Mouse (Mus musculus) forebrain, embryonic 14.5 days (tissue): Measurements from ENCODE around the gene Gak. TPM values are rescaled to one million over a fixed set of nuclear protein-coding genes. Genes with fewer than 3 reads are reported as not detected.
A peak's percentile ranks its signal among the peaks of the same experiment; 100 is the strongest.
"Not testable (repeated sequence)": the region's sequence is repeated elsewhere in the genome, so short reads cannot be mapped to it uniquely, and the experiment has no call there.

Experiments
- ATAC-seq: fragments of 200-750 bp; cut with Nextera tagmentation; 2 replicates; pipeline ENCODE4 v1.8.0; 2017; ENCODE audit warnings: mild to moderate bottlenecking, moderate library complexity
- DNase-seq: peaks from one replicate; pipeline ENCODE4 v3.0.0-alpha.2; 2015; ENCODE audit warnings: low spot score
- H3K27ac ChIP-seq: fragments of 300-500 bp; sonication (generic); 2 replicates; pipeline ENCODE4 v1.5.1; 2014; ENCODE audit warnings: low read depth, mild to moderate bottlenecking, control low read depth, low read length, moderate library complexity
- H3K27me3 ChIP-seq: fragments of 300-500 bp; sonication (generic); replicated peaks from 2 replicates; pipeline ENCODE4 v1.6.1; 2014; ENCODE audit warnings: low read length, control low read depth, mixed read lengths; ENCODE audit not compliant: control insufficient read depth, insufficient read depth
- H3K36me3 ChIP-seq: fragments of 300-500 bp; sonication (generic); 2 replicates; pipeline ENCODE4 v1.6.1; 2014; ENCODE audit warnings: low read length, control low read depth; ENCODE audit not compliant: control insufficient read depth, insufficient read depth
- H3K4me1 ChIP-seq: fragments of 300-500 bp; sonication (generic); 2 replicates; pipeline ENCODE4 v1.6.1; 2014; ENCODE audit warnings: antibody characterized with exemption, low read length, control low read depth; ENCODE audit not compliant: control insufficient read depth, insufficient read depth
- H3K4me2 ChIP-seq: fragments of 300-500 bp; sonication (generic); 2 replicates; pipeline ENCODE4 v1.6.1; 2014; ENCODE audit warnings: mild to moderate bottlenecking, control low read depth, low read length
- H3K4me3 ChIP-seq: fragments of 300-500 bp; sonication (generic); 2 replicates; pipeline ENCODE4 v1.5.1; 2014; ENCODE audit warnings: low read depth, low read length, control low read depth
- H3K9ac ChIP-seq: fragments of 300-500 bp; sonication (generic); 2 replicates; pipeline ENCODE4 v1.6.1; 2014; ENCODE audit warnings: mild to moderate bottlenecking, low read length, control low read depth, moderate library complexity
- H3K9me3 ChIP-seq: fragments of 300-500 bp; sonication (generic); replicated peaks from 2 replicates; pipeline ENCODE4 v1.6.1; 2016; ENCODE audit warnings: low read length, control low read depth, mixed read lengths; ENCODE audit not compliant: control insufficient read depth
- WGBS: fragments of 180-500 bp; shearing (Covaris S2); extraction: QIAGEN DNeasy Blood & Tissue Kit; methylation state at CpG from one replicate; pipeline ENCODE4 v1.1.7; 2014; 5-methylcytosine and 5-hydroxymethylcytosine counted together
- polyA plus RNA-seq: library from polyadenylated mRNA; unstranded; fragments of >200 nt; fragmentation: Nextera tagmentation; extraction: Ambion mirVana; gene quantifications from 2 replicates; pipeline ENCODE4 v1.2.1, GENCODE M21; 2014

Gak gene
- polyA plus RNA-seq, 1 experiment from 2014 or later = 45.5 TPM

DNA sequence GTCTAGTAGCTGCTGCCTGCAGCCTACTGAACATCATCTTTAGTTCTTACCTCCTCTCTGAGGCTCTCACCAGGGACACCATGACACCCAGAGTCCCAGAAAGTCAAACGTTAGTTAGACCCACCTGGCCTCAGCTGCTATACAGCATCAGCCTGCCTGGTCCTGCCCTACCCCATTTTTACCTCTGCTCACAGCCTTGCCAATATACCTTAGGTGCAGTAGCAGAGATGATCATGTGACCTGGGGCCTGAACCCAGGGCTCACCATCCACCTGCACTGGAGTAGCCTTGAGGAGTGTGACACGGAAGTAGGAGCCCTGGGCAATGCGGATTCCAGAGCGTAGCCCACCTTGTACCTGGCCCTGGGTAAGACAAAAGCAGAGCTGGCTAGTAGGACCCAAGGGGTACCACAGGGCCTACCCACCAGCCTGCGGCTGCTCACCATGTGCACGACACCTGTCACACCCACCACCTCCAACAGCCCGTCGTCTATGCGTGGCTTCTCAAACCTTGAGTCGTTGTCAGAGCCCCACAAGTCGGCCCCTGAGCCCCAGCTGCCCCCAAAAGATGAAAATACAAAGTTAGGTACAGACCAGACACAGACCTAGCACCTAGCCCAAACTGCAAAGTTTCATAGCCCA lies 19.5 kb upstream of the Gak start:
- Histone ChIP-seq H3K4me1 (no peaks in the 10 kb centered on the region), H3K4me2 (no peak overlapping the region), H3K9me3 (no peaks in the 10 kb centered on the region), H3K27ac (no peak overlapping the region), H3K4me3 (no peak overlapping the region), H3K27me3 (no peaks in the 10 kb centered on the region), H3K36me3 (peaks cover 74% of the 10 kb centered on the region), H3K9ac (no peak overlapping the region)
- no peak for ATAC-seq
- DNase-seq = no peak
- 91% methylated on average over 11 of the region's 11 CpGs for WGBS

DNA sequence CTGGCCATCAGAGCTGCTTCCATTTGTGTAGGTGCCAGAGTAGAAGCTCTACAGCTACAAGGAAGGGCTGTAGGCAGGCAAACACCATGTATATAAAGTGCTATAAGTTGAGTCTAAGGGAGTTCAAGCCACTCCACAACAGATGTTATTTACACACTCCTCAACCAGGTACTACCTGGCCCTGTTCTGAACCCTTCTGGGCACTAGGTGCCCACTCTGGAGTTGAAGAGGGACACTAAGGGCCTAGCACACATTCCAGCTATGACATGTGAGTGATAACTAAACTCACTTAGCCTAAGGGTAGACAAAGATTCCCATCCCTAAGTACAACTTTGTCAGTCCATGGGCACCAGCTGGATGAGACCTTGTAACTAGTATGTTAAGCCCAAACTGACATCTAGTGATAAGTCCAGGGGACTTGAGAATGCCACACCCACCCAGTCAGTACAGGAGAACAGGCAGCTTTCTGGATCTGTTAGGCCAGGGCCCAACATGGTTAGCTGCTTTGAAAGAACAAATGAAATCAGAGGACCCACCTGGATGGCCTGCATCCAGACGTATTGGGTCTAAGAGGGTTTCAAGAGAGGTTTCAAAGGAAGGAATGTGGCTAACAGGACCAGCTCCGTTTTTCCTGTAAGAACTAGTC lies 18.4 kb upstream of the Gak start:
- H3K27ac ChIP-seq = no peak overlapping the region
- H3K9ac ChIP-seq = no peak overlapping the region
- 85% methylated on average over 2 of the region's 2 CpGs for WGBS
- H3K4me2 ChIP-seq = no peak overlapping the region
- H3K36me3 ChIP-seq = peaks cover 67% of the 10 kb centered on the region
- H3K9me3 ChIP-seq = no peaks in the 10 kb centered on the region
- ATAC-seq = no peak
- no peak for DNase-seq
- no peak overlapping the region for H3K4me3 ChIP-seq
- H3K4me1 ChIP-seq = no peaks in the 10 kb centered on the region
- no peaks in the 10 kb centered on the region for H3K27me3 ChIP-seq

DNA sequence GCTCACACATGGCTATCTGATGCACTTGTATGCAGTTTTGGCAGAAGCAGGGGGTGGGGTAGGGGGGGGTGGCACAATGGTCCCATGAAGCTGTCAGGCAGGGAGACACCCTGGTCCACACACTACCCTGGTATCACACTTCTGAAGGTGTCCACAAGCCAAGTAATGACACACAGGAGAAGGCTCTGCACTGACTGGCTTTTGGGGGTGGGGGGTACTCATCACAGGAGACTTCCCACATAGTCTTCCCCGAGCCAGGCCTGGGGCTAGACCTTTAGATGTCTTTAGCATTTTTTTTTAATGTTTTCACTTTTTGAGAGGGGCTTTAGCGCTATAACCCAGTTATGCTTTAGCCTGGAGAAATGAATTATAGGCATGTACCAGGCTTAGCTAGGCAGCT lies 17.8 kb upstream of the Gak start:
- H3K9me3 ChIP-seq = no peaks in the 10 kb centered on the region
- 89% methylated on average over 2 of the region's 2 CpGs for WGBS
- H3K4me2 ChIP-seq = no peak overlapping the region
- no peaks in the 10 kb centered on the region for H3K27me3 ChIP-seq
- DNase-seq = no peak
- no peak for ATAC-seq
- H3K4me3 ChIP-seq = no peak overlapping the region
- H3K9ac ChIP-seq = no peak overlapping the region
- H3K36me3 ChIP-seq = peaks cover 61% of the 10 kb centered on the region
- H3K27ac ChIP-seq = no peak overlapping the region
- no peaks in the 10 kb centered on the region for H3K4me1 ChIP-seq

DNA sequence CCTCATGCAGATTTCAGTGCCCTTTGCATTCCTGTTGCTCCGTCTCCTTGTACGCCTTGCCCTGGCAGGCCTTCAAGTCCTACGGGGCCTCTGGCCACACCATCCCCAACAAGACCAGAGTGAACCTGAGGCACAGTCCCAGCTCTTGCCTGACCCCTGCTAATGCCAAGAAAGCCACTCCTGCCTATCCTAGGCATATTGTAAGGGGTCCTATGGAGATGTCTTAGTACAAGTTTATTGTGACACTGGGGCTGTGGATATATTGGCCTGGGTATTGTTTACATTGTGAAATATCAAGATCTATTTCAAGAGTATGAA lies 16.7 kb upstream of the Gak start:
- no peak overlapping the region for H3K9ac ChIP-seq
- peaks cover 60% of the 10 kb centered on the region for H3K36me3 ChIP-seq
- H3K4me1 ChIP-seq = no peaks in the 10 kb centered on the region
- no peaks in the 10 kb centered on the region for H3K27me3 ChIP-seq
- no peak overlapping the region for H3K4me2 ChIP-seq
- DNase-seq (no peak), ATAC-seq (no peak)
- no peak overlapping the region for H3K27ac ChIP-seq
- H3K9me3 ChIP-seq = no peaks in the 10 kb centered on the region
- H3K4me3 ChIP-seq = no peak overlapping the region
- WGBS = 94% methylated on average over 3 of the region's 3 CpGs

DNA sequence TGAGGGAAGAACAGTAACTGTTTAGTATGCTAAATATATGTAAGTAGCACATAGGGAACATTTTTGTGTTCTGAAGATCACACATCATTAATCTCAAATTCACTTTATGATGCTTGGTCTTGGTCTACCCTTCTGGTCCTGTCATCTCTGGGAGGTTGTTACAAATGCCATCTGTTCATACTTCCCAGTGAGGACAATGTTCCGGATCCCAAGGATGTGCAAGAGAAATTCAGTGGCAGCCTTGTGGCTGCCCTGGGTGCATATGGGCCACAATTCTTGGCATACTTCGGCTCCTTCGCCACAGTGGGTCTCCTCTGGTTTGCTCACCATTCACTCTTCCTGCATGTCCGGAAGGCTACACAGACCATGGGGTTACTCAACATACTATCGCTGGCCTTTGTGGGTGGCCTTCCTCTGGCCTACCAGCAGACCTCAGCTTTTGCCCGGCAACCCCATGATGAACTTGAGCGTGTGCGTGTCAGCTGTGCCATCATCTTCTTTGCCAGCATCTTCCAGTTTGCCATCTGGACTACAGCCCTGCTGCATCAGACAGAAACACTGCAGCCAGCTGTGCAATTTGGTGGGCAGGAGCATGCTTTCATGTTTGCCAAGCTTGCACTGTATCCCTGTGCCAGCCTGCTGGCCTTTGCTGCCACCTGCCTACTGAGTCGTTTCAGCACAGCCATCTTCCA lies 16.2 kb upstream of the Gak start:
- H3K9me3 ChIP-seq = no peaks in the 10 kb centered on the region
- H3K4me3 ChIP-seq = no peak overlapping the region
- H3K4me1 ChIP-seq = no peaks in the 10 kb centered on the region
- H3K9ac ChIP-seq = no peak overlapping the region
- H3K36me3 ChIP-seq = peaks cover 60% of the 10 kb centered on the region
- H3K4me2 ChIP-seq = no peak overlapping the region
- no peak overlapping the region for H3K27ac ChIP-seq
- H3K27me3 ChIP-seq = no peaks in the 10 kb centered on the region
- WGBS = 93% methylated on average over 9 of the region's 9 CpGs
- peak; percentile 29; the same call in 1 of the 2 replicates for ATAC-seq
- no peak for DNase-seq

DNA sequence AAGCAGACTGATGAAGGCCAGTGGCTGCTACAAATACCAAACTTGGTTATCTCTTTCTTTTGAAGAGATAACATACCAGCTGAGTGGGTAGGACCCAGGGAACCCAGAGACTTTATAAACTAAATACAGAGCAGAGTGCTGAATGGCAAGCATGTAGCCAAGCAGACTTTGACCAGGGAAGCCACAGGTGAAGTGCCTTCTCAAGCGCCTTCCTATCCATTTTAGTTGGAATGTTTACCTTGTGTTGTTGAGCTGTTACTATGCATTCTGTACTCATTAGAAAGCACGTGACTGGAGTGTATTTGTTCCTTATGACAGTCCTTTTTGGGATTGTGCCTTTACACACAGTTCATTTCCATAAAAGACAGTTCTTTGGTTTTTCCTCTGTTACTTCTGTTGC lies 14.1 kb upstream of the Gak start:
- no peak overlapping the region for H3K27ac ChIP-seq
- H3K9me3 ChIP-seq = no peaks in the 10 kb centered on the region
- DNase-seq = no peak
- no peaks in the 10 kb centered on the region for H3K4me1 ChIP-seq
- no peak for ATAC-seq
- H3K27me3 ChIP-seq = no peaks in the 10 kb centered on the region
- H3K4me3 ChIP-seq = no peak overlapping the region
- no peak overlapping the region for H3K9ac ChIP-seq
- WGBS = 79% methylated on average over 2 of the region's 2 CpGs
- peaks cover 45% of the 10 kb centered on the region for H3K36me3 ChIP-seq
- H3K4me2 ChIP-seq = no peak overlapping the region

DNA sequence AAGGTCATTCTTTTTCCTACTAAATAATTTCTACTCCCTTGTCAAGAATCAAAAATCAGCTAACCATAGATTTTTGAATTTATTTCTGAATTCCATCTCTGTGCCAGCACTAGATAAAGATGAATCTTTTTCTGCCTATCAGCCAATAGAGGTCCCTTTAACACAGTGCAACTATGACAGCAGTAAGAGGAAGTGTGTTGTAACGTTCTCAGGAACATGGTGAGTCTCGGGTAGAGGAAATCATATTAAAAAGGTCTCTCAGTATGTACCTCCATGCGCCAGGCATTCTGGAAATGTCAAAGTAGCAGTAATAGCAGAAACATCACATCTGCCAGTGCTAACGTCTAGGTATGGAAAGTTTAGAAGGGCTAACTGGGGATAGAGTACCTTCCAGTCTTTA lies 6.6 kb upstream of the Gak start:
- H3K27me3 ChIP-seq = no peaks in the 10 kb centered on the region
- no peak overlapping the region for H3K4me2 ChIP-seq
- H3K36me3 ChIP-seq = peaks cover 8% of the 10 kb centered on the region; the same call in 1 of the 2 replicates
- 81% methylated on average over 4 of the region's 4 CpGs for WGBS
- no peak for DNase-seq
- H3K9me3 ChIP-seq = no peaks in the 10 kb centered on the region
- H3K9ac ChIP-seq = no peak overlapping the region
- ATAC-seq = no peak
- no peak overlapping the region for H3K4me3 ChIP-seq
- H3K27ac ChIP-seq = no peak overlapping the region
- no peaks in the 10 kb centered on the region for H3K4me1 ChIP-seq

DNA sequence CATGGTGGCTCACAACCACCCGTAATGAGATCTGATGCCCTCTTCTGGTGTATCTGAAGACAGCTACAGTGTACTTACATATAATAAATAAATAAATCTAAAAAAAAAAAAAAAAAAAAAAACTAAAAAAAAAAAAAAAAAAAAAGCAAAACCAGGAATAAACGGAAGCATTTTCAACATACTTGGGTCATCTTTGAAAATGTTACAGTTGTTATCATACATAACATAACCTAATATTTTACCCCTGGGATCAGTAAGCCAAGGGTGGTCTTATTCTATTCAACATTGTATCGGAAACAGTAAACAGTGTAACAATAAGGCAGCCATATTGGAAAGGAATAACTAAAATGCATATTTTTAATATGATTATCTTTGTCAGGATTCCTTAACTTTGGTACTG lies 4.5 kb upstream of the Gak start:
- H3K36me3 ChIP-seq, H3K27me3 ChIP-seq, H3K4me2 ChIP-seq, H3K9me3 ChIP-seq, DNase-seq, H3K27ac ChIP-seq, H3K9ac ChIP-seq, H3K4me3 ChIP-seq, H3K4me1 ChIP-seq, ATAC-seq: not testable (repeated sequence)
- over 99% methylated on average over 2 of the region's 3 CpGs for WGBS

DNA sequence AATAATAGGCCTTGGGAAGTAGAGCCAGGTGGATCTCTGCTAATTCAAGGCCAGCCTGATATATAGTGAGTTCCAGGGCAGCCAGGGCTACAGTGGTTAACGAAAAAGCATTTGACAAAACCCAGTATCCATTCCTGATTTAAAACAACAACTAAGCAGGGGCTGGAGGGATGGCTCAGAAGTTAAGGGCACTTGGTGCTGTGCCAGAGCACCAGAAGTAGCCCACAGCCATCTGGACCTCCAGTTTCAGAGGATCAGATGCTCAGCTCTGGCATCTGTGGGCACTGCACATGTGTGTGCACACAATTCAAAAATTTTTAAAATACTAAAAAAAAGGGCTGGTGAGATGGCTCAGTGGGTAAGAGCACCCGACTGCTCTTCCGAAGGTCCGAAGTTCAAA lies 4.1 kb upstream of the Gak start:
- Histone ChIP-seq H3K27me3 (no peaks in the 10 kb centered on the region), H3K9ac (no peak overlapping the region), H3K4me3 (no peak overlapping the region), H3K4me2 (no peak overlapping the region), H3K9me3 (no peaks in the 10 kb centered on the region), H3K4me1 (peaks cover 10% of the 10 kb centered on the region), H3K27ac (no peak overlapping the region), H3K36me3 (0 out of 2 replicates have a peak, but pooled peaks cover 3% of the 10 kb centered on the region)
- ATAC-seq = no peak
- no peak for DNase-seq
- 95% methylated on average over 4 of the region's 4 CpGs for WGBS
